Mouse (Mus musculus): Measurements from ENCODE around the gene Npas4.
A peak's percentile ranks its signal among the peaks of the same experiment; 100 is the strongest.
"Not testable (repeated sequence)": the region's sequence is repeated elsewhere in the genome, so short reads cannot be mapped to it uniquely, and the experiment has no call there.

Npas4 gene

GRCm38 (mm10) chr19:4990256-4990625, at the start of gene Npas4:
Npas4 (minus strand) TSS chr19:4990316.
- DNase-seq (ENCODE audit: low read depth in 1 of 2, low spot score in 2 of 2), result no peak

- DNase-seq (ENCODE audit: low read depth in 1 of 2, low spot score in 2 of 2), result no peak
Measured at GRCm38 (mm10) chr19:5039301-5040114, 49.4 kb upstream of the Npas4 start.

- DNase-seq (ENCODE audit: low read depth in 1 of 2, low spot score in 2 of 2), result peak; percentile 55 to 71
Measured at GRCm38 (mm10) chr19:5038709-5039156, 48.6 kb upstream of the Npas4 start, which contains the start of the genes B4gat1 and AC124502.3. B4gat1 (plus strand) TSS chr19:5038826. AC124502.3 (plus strand) TSS chr19:5038891.

- DNase-seq (ENCODE audit: low read depth in 1 of 2, low spot score in 2 of 2), result peak in 1 of 2 experiments; percentile 59
Measured at GRCm38 (mm10) chr19:5037678-5038571, 47.8 kb upstream of the Npas4 start.

GRCm38 (mm10) chr19:5036577-5036976, 46.5 kb upstream of the Npas4 start:
- DNase-seq (ENCODE audit: low read depth in 1 of 2, low spot score in 2 of 2), result no peak

- DNase-seq (ENCODE audit: low read depth in 1 of 2, low spot score in 2 of 2), result no peak
Measured at GRCm38 (mm10) chr19:5032686-5033085, 42.6 kb upstream of the Npas4 start.

- no peak for DNase-seq (ENCODE audit: low read depth in 1 of 2, low spot score in 2 of 2)
Measured at GRCm38 (mm10) chr19:5026111-5026510, 36.0 kb upstream of the Npas4 start.

- DNase-seq (ENCODE audit: low read depth in 1 of 2, low spot score in 2 of 2), result peak; percentile 66 to 79
Measured at GRCm38 (mm10) chr19:5023621-5024479, 33.7 kb upstream of the Npas4 start, which contains the start of gene Slc29a2. Slc29a2 (plus strand) TSS chr19:5023860.

- DNase-seq (ENCODE audit: low read depth in 1 of 2, low spot score in 2 of 2), result no peak
Measured at GRCm38 (mm10) chr19:5021416-5021815, 31.3 kb upstream of the Npas4 start.

- DNase-seq (ENCODE audit: low read depth in 1 of 2, low spot score in 2 of 2), result no peak
Measured at GRCm38 (mm10) chr19:5018191-5018590, 28.1 kb upstream of the Npas4 start.

GRCm38 (mm10) chr19:5017611-5018010, 27.5 kb upstream of the Npas4 start:
- no peak for DNase-seq (ENCODE audit: low read depth in 1 of 2, low spot score in 2 of 2)

GRCm38 (mm10) chr19:5016782-5017181, 26.7 kb upstream of the Npas4 start:
- DNase-seq (ENCODE audit: low read depth in 1 of 2, low spot score in 2 of 2), result peak; percentile 35 to 71

GRCm38 (mm10) chr19:5016221-5016742, 26.2 kb upstream of the Npas4 start:
- no peak for DNase-seq (ENCODE audit: low read depth in 1 of 2, low spot score in 2 of 2)

- DNase-seq (ENCODE audit: low read depth in 1 of 2, low spot score in 2 of 2), result no peak
Measured at GRCm38 (mm10) chr19:5014961-5015398, 24.9 kb upstream of the Npas4 start.

- no peak for DNase-seq (ENCODE audit: low read depth in 1 of 2, low spot score in 2 of 2)
Measured at GRCm38 (mm10) chr19:5013138-5013537, 23.0 kb upstream of the Npas4 start.

- DNase-seq (ENCODE audit: low read depth in 1 of 2, low spot score in 2 of 2), result no peak
Measured at GRCm38 (mm10) chr19:5004925-5005324, 14.8 kb upstream of the Npas4 start.

GRCm38 (mm10) chr19:5003644-5004043, 13.5 kb upstream of the Npas4 start:
- not testable (repeated sequence) for DNase-seq (ENCODE audit: low read depth in 1 of 2, low spot score in 2 of 2)

GRCm38 (mm10) chr19:5001666-5002406, 11.7 kb upstream of the Npas4 start:
- DNase-seq (ENCODE audit: low read depth in 1 of 2, low spot score in 2 of 2), result peak in 1 of 2 experiments; percentile 54

- DNase-seq (ENCODE audit: low read depth in 1 of 2, low spot score in 2 of 2), result no peak
Measured at GRCm38 (mm10) chr19:4999445-5000140, 9.5 kb upstream of the Npas4 start.
